Mouse (Mus musculus) adipocyte (in vitro differentiated cells): ENCODE data around the gene Qdpr.

Source experiments
- DNase-seq: peaks from one replicate; pipeline ENCODE4 v3.0.0-alpha.2; 2016; ENCODE audit warnings: low spot score

Qdpr gene

DNA sequence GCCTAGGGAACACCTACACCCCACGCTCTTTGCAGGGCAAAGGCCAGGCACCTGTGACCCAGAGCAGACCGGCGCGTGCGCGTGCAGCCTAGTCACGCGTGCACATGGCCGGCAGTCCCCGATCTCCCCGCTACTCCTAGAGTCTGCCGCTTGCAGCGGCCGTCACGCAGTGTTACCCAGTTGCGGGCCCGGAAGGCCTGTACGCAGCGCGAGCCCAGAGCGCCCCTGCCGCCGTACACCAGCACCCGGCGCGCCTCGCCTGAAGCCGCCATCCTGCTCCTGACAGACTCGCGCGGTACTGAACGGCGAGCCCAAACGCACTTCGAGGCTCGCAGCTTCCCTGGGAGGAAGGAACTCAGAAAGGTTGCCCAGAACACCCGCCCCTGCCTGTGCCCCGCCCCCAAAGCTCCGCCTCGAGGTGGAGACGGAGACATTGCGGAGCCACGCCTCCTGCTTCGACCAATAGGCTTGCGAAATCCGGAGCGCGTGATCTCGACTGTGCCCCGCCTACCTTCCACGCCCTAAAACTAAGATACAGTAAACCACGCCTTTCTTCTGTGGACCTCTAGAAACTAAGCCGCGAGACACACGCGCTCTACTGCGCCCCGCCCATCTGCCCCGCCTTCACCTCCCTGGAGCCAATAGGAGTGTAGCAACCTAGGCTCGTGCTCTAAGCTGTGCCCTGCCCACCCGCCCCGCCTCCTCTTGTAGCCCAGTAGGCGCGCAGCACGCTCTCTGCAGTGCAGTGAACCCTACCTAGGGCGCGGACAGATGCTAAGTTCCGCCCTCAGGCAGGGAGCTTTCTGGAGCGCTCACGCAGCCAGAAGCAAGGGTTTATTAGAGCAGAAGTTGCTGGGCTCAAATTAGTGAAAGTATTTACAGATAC, at the start of gene Qdpr:
Gene Qdpr, minus strand, starts transcription at position 406 of the 886 bp plus-strand sequence.
- DNase-seq = peak; percentile 100

DNA sequence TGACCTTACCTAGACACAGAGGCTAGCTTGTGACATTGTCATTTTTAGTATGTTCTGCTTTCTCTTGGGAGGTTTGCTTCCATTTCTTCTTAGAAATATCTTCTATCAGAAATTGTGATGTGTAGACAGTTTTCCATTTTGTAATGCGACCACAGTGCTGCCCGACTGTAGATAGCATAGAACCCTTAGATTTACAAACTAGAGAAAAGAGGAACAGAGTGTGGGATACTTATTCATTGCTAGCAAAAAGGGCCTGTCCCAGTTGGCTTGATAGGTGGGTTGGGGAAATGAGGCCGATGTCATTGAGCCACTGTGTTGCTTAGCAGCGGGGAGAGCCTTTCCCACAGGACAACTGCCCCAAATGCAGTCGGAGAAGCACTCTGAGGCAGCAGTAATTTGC, 47.5 kb upstream of the Qdpr start:
- no peak for DNase-seq

DNA sequence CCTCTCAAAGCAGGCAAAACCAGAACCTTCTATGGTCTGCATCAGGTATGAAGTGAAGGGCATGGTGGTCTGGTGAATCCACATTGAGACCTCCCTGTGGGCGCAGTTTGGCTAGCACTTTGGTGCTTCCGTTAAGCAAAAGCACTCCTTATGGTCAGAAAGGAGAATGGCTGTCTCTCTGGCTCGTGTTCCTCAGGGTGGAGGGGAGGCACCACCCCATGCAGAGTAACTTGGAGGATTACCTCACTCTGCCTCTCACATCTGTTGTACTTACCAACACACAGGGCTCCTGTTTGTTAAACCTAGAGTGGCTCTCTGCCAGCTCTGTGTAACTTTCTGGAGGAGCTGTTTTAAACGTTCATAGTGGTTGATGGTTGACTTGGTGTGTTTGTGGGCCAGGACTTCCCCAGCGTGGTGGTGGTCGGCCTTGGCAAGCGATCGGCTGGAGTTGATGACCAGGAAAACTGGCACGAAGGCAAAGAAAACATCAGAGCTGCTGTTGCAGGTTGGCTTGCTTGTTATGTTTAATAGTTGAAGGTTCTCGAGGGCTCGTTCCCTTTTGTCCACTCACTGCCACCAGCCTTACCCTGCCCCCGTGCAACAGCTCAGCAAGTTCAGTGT, 47.0 kb upstream of the Qdpr start:
- no peak for DNase-seq

DNA sequence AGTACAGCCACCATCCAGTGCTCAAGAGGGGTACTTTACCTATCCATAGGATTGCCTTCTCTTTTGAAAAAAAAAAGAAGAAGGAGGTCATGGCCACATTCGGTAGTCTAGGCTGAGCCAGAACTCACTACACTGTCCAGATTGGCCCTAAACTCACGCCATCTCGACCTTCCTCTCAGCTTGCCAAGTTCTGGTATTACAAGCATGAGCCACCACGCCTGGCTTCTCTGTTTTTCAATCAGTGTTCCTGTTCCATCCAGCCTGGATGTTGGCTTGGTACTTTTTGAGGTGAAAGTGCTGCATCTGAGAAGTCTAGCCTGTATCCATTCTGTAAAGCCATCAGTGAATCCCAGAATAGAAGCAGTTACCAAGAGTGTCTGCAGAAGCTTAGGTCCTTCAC, 46.4 kb upstream of the Qdpr start:
- DNase-seq = peak; percentile 52

GRCm38 (mm10) chr5:45496042-45496441, 46.0 kb upstream of the Qdpr start:
- no peak for DNase-seq

DNA sequence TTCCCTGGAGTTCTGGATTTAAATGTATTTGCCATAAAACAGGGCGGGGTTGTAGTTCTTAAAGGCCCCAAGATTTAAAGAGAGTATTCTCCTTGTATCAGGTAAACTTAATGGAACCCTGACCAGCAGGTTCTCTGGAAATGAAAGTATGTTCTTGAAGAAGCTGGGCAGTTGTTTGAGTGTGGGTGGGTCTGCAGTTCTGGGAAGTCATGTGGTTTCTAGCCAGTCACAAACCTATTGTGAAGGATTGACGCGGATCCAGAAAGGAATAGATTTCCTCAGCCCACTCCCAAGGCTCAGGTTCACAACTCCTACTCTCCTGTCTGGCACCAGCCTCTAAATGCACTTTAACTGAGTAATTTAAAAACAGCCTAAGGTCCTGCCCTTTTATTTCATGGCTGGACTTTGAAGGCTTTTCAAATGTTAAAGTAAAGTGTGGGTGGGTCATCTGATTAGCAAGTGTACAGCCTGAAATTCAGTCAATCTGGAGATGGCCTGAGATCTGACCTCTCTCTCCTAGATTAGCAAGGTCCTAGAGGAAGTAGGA, 45.5 kb upstream of the Qdpr start:
- DNase-seq = no peak

DNA sequence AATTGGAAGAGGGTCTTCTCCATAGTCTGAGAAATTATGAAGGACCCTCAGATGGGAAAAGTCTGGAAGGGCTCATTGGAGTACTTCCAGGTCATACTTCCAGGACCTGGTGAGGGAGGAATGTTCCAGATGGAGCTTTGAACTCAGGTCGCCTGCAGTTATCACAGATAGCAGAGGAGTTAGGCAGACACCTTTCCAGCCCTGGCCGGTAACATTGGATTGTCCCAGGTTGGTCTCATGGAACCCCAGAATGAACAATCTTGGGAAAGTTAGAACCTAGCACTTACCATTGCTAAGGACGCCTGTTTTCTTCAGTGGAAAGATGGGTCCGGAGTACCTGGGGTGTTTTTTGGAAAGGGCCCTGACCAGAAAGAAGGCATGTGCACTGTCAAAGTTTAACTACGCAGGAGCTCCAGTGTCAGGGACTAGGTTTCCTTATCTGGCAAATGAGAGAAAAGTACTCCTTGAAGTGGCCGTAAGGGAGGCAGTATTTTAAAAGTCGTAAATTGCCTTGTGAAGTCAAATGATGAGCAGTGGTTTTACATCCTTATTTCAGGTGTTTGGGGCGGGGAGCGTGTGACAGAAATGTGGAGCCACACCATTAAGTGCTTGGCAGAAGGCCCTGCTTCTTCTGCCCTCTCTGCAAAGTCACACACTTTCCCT, 44.2 kb upstream of the Qdpr start:
- DNase-seq = no peak

GRCm38 (mm10) chr5:45493191-45494092, 43.4 kb upstream of the Qdpr start, which contains the start of gene Lap3:
Gene Lap3, plus strand, starts transcription at chr5:45493374.
- DNase-seq = peak; percentile 99

DNA sequence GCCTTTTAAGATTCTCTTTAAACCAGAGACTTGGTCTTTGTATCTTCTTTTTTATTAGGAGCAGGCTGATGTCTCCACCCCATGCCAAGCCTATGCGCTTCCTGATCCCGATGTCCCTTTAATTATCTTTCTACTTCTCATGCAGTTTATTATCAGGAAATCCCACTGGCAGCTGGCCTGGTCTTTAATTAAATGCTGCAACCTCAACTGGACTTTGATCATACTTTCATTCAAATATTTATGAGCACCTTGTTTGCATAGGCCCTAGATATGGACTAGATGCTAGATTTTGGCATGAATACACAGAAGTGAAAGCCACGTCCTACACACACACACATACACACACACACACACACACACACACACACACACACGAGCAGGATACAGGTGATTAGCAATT, 41.7 kb upstream of the Qdpr start:
- DNase-seq = no peak

DNA sequence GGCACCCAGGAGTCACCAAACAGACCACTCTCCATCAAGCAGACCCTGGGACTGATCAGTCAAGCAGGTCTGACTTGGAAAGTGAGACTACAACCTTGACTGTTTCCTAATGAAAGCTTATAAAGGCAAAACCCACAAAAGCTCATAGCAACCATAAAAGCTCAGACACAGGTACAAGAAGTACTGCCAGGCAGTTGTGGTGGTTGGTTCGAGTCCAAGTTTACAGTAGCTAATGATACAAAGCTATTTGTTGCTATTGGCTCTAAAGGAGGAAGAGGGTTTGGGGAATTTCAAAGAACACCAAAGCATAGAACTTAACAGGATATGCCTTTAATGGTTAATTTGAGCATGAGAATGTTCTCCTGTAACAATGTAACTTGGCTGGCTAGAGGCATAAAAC, 33.6 kb upstream of the Qdpr start:
- no peak for DNase-seq

DNA sequence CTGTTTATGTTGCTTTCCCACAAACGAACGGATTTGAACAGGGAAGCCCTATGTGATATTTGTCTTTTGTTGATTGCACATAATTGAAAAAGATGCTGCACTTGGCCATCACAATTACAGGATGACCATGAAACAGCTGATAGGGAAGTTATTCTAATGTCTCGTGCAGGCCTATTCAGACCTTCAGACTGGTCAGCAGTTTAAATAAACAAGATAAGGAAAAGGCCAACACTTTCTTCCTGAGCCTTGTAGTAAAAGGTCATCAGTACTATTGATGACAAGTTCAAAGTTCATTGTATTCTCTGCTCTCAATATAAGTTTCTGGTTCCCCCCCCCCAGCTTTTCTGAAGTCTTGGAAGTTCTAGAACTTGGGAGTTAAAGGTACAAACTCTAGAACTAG, 32.6 kb upstream of the Qdpr start:
- no peak for DNase-seq

GRCm38 (mm10) chr5:45481125-45481524, 31.1 kb upstream of the Qdpr start:
- no peak for DNase-seq

GRCm38 (mm10) chr5:45480066-45480465, 30.0 kb upstream of the Qdpr start:
- no peak for DNase-seq

GRCm38 (mm10) chr5:45477601-45478000, 27.6 kb upstream of the Qdpr start:
- DNase-seq = no peak

DNA sequence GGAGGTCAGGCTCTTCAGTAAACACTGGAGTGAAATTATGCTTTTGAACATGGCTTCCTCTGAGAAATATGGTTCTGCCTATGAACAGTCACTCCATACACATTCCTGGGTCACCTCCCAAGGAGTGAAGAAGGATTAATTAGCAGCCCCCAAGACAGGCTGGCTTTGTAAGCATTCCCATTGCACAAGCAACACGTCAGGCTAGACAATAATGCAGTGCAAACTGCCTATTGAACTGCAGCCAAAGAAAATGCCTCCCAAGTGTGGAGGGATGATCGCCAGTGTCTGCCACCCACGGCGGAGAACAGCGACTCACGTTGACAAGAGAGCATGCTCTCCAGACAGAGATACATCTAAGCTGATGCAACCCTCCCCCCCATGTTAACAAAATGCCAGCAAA, 26.3 kb upstream of the Qdpr start:
- DNase-seq = no peak

GRCm38 (mm10) chr5:45475771-45476170, 25.7 kb upstream of the Qdpr start:
- DNase-seq = no peak

DNA sequence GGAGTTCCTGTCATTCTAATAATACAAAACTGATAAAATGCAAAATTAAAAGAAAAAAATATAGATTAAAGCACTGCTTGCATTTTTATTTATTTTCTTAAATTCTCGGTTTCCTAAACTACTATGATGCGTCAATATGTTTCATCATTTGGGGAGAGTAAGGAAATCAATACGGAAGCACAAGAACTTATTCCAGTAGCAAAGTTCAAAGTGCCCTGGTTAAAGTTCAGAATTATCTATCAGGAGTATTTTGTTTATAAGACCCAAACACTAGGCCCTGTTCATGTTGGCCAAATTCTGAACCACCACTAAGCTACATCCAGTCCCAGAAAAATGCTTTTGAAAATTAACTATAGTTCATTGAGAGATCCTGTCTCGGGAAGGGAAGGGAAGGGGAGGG, 24.7 kb upstream of the Qdpr start:
- DNase-seq = no peak

- DNase-seq = peak; percentile 88
Measured at GRCm38 (mm10) chr5:45474215-45474614, 24.2 kb upstream of the Qdpr start.

DNA sequence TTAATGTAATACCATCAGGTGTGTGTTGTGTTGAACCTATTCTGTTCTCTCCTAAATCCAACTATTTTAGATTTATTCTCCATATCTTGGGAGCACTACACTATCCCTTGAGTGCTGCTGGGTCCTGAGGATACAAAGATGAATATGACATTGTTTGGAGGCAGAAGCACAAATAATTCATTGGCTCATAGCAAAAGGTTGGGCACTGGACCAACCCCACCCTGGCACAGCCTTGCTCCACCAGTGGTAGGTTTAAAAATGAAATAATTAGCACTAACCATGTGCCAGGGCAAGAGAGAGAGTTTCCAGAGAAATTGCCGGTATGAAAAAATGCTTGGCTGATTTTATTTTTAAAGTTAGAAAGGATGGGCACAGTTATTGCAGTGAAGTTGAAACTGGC, 23.5 kb upstream of the Qdpr start:
- DNase-seq = no peak

- no peak for DNase-seq
Measured at GRCm38 (mm10) chr5:45472880-45473450, 22.9 kb upstream of the Qdpr start.

GRCm38 (mm10) chr5:45454456-45454855, 4.4 kb upstream of the Qdpr start:
- no peak for DNase-seq
